Mouse (Mus musculus) R1 (cell line): Measurements from ENCODE around the gene Lrmda.
A peak's percentile ranks its signal among the peaks of the same experiment; 100 is the strongest.

ENCODE experiments used
- DNase-seq: peaks from one replicate; pipeline ENCODE4 v3.0.0-alpha.2; 2018; ENCODE audit warnings: low read depth, low spot score

The Lrmda gene

DNA sequence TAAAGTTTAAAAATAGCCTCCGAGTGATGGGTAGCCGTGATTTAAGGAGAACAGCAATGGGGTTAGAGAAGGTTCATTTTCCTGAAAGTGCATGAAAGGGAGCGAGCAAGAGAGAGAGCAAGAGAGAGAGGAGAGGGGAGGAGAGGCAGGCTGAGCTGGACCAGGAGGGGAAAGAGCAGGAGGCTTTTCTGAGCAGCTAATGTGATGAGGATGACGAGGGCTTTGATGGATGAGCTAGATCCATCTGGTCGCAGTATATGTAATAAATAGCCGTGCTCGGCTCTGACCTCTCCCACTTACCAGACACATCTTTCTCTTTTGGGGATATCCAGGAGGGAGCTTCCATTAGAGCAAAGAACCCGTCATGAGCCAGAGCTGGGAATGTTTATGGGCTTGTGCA, 475.8 kb downstream of the Lrmda start:
- no peak for DNase-seq

DNA sequence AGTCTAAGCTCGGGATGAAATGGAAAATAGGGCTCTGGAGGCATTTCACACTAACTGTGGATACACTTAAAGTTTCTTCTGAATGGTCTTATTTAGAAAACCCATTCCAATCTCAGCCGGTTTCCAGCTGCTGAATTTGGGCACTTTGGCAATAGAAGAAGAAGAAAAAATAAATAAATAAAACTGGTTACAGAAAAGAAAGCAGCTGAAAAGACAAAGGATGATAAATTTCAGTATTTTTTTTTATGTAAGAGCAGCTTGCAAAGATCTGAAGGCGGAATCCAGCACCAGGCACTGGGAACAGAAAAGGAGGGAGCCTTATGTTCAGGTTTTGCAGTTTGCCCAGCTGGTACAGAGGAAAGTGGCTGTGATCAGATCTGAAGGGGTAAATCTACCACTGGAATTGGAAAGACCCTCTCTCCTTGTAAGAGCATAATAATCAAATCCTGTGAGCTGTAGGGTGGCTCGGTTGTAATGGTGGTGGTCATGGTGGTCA, 478.2 kb downstream of the Lrmda start:
- DNase-seq = no peak

DNA sequence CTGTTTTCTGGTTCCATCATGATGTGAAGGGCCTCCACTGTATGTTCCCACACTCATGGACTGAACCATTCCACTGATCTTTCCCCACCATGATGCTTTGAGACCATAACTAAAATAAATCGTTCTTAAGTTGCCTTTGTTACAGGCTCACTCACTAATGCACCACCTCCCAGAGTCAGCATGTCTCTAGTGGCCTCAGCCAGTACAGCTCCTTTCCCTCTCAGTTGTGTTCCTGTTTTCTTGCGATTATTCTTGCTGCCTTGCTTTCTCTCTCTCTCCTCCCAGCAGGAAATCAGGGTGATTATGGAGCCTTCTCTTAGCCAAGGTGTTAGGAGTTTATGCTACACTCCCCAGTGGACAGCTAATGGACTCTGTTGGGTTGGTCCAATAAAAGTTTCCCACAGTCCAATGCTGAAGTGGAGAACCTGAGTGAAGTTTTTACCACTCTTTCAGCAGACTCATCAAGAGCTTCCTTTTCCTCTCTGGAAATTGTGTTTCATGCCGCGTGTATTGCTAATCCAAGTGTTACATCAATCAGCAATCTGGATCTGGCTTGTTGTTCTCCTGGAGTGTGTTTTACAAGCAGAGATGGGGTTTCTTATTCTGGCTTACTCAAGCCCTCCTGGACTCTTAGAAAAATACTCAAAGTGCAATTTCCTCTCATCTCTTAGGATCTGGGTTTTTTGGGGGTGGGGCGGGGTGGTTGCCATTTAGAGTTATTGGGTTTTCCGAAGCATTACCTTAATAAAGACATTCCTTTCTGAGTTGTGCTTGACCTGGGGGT, 490.4 kb downstream of the Lrmda start:
- no peak for DNase-seq

DNA sequence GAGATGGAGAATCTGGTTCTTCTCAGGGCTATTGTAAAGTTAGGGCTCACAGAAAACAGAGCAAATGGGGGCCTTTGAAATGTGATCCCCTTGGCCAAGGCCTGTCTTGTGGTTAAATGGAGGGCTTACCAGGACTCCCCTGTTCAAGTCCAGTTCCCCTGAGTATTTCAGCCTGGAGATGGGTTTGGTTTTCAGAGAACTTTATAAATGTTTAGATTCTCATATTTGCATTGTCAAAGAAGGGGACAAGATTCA, 490.9 kb downstream of the Lrmda start:
- DNase-seq = no peak

DNA sequence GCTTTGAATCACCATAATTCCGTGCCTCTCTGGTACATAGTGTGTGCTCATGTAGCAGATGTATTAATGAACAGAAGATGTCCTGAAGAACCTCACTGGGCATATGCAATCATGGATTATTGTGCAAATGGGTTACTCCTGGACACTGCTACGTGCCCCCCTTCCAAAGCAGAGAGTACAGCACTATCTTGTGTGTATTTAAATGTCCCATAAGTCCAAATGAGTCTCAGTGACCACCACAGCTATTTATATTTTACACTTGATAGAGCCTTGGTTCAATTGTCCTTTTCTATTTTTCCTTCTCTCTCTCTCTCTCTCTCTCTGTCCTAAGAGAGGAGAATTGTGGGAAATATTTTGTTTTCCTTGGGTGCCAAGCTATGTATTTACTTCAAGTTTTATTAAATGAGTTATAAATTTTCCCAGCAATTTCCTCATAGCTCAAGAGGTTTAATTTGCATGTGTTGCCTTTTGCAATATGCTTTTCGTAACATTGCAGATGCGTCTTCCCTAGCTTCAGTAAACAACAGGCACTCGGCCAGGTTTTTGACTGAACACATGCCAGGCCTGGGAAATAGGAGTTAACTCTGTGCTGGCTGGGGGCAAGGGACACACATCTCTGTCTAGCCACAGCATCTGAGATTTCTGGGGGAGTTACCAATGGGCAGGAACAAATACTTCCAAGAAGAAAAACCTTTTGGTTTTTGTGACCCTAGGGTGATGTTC, 495.0 kb downstream of the Lrmda start:
- DNase-seq = no peak

DNA sequence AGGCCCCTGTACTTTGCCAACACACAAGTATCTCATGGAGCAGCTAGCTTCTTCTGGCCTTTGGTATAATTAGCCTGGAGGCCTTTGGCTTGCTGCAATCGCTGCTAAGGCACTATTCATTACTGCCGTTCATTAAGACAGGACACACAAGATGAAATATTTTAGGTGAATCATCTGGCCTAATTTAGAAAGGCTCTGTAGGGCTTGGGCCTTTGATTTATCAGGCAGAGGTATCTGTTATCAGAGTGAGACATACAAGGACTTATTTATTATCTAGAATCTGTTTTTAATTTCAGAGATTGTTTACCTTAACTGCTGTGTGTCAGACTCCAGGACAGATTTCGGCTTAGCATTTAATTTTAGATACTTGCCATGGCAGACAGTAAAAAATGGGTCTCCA, 511.2 kb downstream of the Lrmda start:
- DNase-seq = no peak

DNA sequence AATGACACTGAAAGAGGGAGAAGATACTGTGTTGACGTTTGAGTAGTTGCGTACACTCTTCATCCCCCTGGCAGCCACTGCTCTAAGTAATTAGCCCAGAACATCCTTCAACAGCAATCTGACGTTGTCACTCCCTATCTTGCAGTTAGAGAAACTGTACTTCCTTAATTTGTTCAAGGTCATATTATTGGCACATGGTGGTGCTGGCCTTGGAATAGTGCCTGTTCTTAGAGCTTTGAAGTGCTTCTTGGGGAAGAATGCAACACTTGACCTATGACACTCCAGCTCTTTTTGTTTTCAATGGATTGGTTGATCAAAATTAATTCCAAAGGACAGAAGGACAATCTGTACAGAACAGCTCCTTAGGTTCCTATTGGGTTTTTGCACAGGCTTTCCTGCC, 514.0 kb downstream of the Lrmda start:
- DNase-seq = no peak

DNA sequence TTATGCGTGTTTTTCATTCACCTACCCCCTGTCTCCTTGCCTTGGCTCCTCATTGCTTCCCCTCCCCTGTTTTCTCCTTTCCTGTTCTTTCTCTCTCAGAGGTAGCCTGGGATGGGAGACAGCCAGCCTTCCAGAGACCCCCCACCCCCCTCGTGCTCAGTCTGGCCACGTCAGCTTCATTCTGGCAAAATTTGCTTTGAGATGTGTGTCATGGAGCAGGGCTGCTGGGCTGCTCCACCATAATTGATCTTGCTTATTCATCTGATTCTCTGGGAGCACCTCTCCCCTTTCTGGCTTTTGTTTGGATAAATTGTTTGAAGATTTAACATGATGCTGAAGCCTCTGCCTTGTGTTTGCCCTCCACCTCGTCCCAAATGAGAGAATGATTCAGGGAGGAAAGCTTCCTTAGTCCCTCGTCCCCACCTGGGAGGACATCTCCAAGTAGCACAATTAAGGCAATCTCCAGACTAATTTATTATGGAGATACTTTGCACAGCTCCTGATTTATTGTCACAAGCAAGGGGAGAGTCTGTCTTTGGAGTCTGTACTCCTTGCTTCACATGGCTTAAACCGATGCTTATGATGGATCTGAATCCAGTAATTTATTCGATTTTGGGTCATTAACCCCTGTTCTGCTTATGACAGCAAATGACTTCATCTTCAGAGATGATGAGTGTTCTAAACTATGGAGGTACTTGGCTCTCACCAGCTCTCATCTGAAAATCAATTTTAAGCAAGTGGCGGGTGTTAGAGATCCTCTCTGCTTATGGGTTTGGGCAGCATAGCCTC, 526.6 kb downstream of the Lrmda start:
- DNase-seq = no peak

DNA sequence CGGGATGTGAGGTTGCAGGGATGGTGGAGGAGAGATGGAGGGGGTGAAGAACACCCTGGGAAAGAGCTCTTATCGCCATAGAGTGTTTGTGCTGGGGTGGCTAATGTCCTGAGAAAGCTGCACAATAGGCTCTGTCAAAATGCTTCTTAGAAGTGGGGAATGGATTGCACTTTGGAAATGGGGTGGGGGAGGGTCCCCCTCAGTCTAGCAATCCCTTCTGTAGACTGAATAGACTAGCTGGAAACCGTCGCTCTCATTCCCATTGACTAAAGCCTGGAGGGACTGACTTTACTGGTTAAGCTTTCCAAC, 527.1 kb downstream of the Lrmda start:
- no peak for DNase-seq

DNA sequence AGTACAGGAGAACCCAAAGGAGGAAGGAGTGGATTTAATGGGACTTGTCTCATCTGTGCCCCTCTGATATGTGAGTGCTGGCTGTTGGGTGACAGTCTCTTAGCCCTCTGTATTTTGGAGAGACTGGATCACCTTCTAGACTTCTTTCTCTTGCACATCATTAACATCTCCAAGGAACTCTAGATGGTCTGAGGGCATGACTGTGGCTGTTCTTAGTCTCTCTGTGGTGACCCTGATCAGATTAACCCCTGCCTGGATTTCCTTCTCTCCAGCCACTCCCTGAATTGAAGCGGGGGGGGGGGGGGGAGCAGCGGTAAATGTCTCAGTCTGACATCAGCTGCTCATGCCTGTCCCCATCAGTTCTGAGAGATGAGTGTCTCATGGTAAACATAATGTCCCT, 528.8 kb downstream of the Lrmda start:
- DNase-seq = no peak

DNA sequence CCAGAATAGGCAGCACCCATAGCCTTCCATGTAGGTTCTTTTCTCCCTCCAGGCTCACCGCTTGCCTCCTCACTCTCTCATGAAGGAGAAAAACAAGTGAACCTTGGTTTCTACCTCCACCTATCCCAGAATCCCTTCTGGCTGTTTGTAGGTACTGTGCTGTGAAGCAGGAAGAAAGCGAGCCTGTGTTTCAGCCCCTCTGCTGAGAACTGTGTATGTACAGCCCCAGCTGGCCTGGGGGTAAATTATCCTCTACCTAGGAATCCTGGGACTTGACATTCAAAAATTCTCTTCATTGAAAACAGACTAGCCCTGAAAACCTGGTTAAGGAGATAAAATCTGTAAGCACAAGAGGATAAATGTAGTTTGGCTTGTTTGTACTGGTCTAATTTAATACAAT, 529.7 kb downstream of the Lrmda start:
- DNase-seq = no peak

DNA sequence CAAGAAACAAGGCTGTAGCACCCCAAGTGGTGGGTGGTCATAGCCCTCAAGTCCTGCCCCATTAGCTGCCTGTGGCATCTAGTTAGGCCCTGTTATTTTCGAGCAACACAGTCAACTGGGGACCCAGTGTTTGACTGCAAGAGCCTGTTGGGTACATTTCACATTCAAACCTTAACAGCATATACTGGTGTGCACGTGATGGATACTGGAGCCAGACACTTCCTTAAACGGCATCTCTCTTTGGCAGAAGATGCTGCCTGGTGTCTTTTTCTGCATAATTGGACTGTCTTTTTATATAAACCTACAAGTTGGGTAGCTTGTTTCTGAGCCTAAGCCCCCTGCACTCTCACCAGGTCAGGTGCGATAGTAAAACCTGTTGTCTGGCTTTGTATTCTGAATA, 532.8 kb downstream of the Lrmda start:
- no peak for DNase-seq

DNA sequence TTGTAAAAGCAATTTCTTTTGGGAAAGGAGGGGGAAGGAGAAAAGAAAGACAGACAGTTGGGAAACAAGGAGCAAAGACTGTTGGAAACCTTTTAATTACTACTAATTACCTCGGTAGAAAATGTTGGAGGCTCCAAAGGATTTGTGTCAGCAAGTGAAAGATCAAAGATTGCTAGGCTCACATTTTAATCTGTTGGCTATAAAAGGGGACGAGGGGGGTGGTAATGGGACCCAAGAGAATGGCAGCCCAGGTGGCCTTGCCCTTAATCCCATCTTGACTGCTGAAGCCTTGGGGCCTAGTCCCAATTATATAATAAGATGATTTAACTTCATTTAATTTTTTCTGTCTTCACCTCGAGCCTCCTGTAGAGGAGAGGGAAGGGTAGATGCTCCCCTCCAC, 533.3 kb downstream of the Lrmda start:
- no peak for DNase-seq

DNA sequence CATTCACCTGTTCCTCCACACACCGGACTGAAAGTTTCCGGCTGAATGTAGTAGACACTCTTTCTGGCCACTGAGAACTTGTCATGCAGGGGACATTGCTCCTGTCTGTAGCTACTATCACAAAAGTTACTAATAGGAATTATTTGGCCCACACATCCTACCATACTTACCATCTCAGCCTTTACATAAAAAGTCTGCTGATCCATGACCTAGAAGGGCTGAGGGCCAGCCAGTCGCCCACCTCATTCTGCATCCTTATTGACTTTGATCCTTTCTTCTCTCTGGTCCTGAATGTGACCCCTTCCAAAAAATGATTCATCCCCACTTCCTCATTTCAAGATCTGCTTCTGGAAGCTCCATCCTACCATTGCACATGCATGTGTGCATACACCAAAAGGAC, 534.2 kb downstream of the Lrmda start:
- no peak for DNase-seq

DNA sequence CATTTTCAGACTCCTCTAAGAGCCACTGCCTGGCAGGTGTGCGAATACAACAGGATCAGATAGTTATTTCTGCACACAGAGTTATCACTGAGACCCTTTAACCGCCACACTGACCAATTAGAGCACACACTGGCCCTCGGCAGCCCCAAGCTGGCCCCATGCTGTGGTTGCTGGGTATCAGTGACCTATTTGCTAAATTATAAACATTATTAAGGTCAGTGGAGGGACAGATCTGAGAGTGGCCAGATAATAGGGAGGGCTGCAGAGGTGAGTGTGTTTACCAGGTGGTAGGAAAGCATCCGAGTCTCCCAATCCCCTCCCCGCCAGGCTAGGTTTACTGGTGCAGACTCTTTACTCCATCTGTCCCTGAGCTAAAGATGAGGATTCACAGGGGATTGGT, 553.0 kb downstream of the Lrmda start:
- DNase-seq = no peak

DNA sequence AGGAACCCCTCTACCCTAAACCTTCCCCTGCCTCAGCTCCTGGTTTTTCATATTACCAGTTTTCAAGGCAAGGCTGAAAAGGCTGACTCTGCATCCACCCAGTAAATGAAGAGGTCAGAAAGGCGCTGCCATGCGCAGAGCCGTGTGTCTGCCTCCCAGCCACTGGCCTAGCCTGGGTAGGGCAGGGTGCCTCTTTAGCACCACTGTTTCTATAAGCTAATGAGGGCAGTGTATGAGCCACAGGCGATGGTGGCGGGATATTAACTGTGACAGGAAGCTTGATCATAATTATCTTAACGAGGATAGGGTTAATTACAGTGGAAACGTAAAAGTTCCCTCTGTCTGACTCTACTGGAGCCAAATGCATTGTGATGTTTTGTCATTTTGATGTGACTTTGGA, 554.1 kb downstream of the Lrmda start:
- no peak for DNase-seq

DNA sequence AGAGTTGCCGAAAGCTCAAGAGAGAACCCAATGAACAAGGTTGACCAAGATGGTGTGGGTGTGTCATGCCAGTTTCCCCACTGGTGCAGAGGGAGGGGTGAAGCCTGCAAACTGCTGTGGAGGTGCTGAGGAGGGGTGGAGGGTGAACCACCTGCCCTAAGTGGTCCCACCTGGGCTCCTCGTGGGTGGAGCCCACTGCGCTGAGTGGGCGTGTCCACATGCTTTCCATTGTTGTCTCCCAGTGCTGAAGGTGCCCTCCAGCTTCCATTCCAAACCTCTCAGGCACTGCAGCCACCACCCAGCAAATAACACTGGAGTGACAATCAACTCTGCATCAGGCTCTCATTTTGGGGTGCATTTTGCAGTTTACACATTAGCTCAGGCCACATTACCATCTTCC, 554.5 kb downstream of the Lrmda start:
- peak; percentile 26 for DNase-seq

DNA sequence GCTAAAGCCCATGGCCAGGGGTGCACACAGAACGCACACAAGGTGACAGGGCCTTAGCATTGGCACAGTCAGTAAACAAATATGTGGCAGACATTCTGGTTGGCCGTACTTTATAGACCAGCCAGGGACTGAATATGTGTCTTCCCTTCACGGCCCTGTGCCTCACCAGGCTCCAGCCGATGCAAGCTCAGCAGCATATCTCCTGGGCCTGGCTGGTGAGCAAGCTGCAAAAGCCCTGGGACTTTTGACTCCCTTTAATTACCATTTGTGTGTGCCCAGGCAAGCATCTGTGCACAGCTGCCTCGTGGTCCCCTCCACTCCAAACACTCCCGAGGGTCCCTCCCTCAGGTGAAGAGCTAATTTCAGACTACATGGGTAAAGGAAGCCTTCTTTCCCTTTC, 556.9 kb downstream of the Lrmda start:
- DNase-seq = no peak

DNA sequence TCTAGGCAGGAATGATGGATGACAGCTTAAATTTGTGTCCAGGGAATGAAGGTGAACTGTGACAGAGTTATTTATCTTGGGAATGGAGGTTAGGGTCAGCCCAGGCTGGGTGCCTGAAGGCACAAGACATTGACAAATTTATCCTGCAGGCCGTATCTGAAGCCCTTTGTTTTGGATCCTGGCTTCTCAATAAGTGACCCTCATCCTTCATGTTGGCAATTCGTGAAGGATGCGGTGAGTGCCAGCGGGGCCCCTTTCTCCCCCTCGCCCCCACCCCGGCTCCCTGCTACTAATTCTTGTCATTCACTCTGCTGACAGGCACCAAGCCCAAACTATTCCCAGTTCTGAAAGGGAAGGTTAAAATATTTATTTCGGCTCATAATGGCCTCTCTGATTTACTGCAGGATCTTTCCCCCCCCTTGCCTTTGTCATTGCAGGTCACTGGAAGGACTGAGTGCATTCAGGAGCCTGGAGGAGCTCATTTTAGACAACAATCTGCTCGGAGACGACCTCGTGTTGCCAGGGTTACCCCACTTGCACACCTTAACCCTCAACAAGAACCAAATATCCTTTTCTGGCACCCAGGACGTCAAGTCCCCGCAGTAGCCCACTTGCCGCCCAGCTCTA, 558.0 kb downstream of the Lrmda start:
- DNase-seq = no peak

DNA sequence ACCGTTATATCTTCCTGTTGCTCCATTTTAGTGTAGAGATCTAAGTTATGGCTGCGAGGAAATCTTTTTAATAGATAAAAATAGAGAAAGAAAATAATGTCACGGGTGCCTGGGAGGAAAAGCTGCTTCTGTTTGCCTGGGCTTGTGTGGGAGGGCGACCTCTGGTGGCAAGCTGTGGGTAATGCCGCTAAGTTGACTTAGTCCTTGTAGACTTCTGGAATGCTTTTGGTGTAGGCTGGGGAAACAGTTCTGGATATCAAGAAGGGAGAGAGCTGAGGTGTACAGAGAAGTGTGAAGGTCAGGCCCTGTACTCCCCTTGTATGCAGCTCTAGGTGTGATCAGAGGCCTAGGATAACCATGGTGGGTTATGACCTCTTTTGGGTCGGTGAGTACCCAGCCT, 558.7 kb downstream of the Lrmda start:
- DNase-seq = peak; percentile 57

DNA sequence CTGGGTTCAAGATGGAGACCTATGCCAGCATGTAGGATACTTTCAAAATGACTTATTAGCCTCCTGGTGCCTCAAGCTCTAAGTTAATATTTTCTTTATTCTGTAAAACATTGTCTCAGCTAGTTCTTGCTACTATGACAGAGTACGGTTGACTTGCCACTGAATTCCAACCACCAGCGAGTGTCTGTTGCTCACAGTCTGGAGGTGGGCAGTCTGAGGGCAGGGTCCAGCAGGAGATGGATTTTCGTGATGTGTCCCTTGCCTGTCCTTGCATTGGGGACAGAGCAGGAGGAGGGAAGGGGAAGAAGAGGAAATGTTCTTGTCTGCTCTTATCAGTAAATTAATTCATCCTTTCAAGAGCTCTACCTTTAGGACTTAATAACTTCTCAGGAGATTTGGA, 559.5 kb downstream of the Lrmda start:
- DNase-seq = no peak

DNA sequence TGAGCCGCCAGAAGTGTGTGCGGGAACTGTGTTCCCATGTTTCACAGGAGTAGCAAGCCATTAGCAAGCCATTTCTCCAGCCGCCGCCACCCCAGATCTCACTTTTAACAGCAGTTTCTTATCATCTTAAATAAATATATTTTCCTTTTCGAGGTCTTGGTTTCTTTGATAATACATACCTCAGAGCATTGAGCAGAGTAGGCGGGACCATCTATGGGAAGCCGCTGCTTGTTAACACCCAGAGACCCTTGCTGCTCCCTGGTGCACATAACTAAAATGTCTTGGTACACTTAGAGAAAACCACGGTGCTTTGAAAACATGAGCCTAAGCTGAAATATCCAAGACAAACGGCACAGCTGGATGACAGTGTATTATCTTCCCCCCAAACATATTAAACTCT, 562.6 kb downstream of the Lrmda start:
- no peak for DNase-seq

DNA sequence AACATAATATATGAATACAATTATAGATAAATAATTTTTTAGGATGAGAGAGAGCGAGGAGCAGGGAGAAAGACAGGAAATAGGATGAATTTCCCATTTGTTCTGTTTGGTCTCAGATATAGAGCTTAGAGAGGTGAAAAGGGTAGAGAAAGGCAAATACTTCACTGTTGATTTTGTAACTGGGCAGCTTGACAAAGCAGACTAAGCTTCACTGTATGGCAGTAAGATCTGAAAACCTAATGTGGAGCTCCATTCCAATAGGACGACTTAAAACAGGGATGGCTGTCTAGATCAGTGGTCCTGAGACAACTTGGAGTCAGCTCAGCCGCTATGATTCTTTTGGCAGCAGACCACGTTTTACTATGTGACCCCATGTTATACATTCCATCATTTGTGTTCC, 566.8 kb downstream of the Lrmda start:
- no peak for DNase-seq
